Comparison of ENCODE assay signal across 12 mouse cellular contexts in the genomic region with DNA sequence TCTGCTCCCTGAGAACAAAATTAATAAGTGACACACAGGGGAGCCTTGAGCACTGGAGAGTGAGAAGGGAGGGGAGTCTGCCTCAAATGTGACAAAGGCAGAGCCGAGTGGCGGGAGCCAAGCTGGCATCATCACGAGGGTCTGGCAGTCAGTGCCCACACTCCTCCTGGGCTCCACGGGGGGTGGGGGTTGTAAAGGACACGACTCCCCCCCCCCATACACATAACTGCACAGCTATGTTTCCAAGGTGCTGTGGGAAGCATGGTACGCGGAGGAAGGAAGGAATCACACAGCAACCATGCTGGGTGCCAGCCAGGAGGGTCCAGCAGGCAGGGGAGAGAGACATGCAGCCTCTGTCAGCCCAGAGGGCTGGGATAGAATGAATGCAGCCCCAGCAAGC.
DNase-seq lines count a peak whose midpoint lies in the region; ATAC-seq lines count a peak whose summit lies in the region.
"Had no signal": no experiment of that assay in that cellular context is flagged by ENCODE, and none has a peak within 500 bp of the region (broad histone marks: within the 10 kb centered on the region; RNA-seq: fewer than 3 reads in every experiment).

No protein-coding gene starts in this region.

- H3K4me3 ChIP-seq in hindbrain, embryonic 16.5 days (ENCODE audit: low read length): no peak overlapping the region
- no peak overlapping the region for H3K4me3 ChIP-seq in neural tube, embryonic 15.5 days (replicated peaks)
- H3K4me3 ChIP-seq: heart, embryonic 13.5 days; liver, embryonic 15.5 days had no signal

- no peaks in the 10 kb centered on the region for H3K36me3 ChIP-seq in hindbrain, embryonic 16.5 days (ENCODE audit: control insufficient read depth, insufficient read depth, low read length)
- no peaks in the 10 kb centered on the region for H3K36me3 ChIP-seq in neural tube, embryonic 15.5 days
- H3K36me3 ChIP-seq: heart, embryonic 13.5 days; liver, embryonic 15.5 days had no signal

- DNase-seq in left cerebral cortex, postnatal 4 days: peak; percentile 72
- no peak for DNase-seq in left cerebral cortex, adult 9 months (ENCODE audit: low spot score in 2 of 2)
- peak; percentile 56 to 77 for DNase-seq in cerebellum, postnatal 14 days
- DNase-seq in gastrocnemius, adult 8-10 months (ENCODE audit: low spot score in 2 of 2): no peak
- no peak for DNase-seq in urinary bladder, postnatal 4 days (ENCODE audit: low spot score in 2 of 2)
- DNase-seq in heart, adult 11 months: no peak
- DNase-seq: gastrocnemius, postnatal 10 days had no signal

- H3K9ac ChIP-seq in hindbrain, embryonic 16.5 days (ENCODE audit: low read depth, low read length): 0 out of 2 replicates have a peak overlapping the region, but pooled peaks have one; percentile 17
- no peak overlapping the region for H3K9ac ChIP-seq in neural tube, embryonic 15.5 days (replicated peaks)
- H3K9ac ChIP-seq: heart, embryonic 13.5 days; liver, embryonic 15.5 days had no signal

- intact Hi-C loops in left cerebral cortex, postnatal 4 days (cut with DNase I): no loop called here

- H3K27me3 ChIP-seq in hindbrain, embryonic 16.5 days (replicated peaks; ENCODE audit: control insufficient read depth, insufficient read depth, low read length): no peaks in the 10 kb centered on the region
- H3K27me3 ChIP-seq in neural tube, embryonic 15.5 days (replicated peaks): peaks cover 8% of the 10 kb centered on the region; the same call in 1 of the 2 replicates

- H3K4me2 ChIP-seq in hindbrain, embryonic 16.5 days (ENCODE audit: low read length): no peak overlapping the region
- H3K4me2 ChIP-seq in neural tube, embryonic 15.5 days: no peak overlapping the region
- H3K4me2 ChIP-seq: heart, embryonic 13.5 days; liver, embryonic 15.5 days had no signal

- peaks cover 12% of the 10 kb centered on the region for H3K4me1 ChIP-seq in hindbrain, embryonic 16.5 days (ENCODE audit: control insufficient read depth, insufficient read depth, low read depth, low read length)
- H3K4me1 ChIP-seq in neural tube, embryonic 15.5 days: peaks cover 16% of the 10 kb centered on the region
- H3K4me1 ChIP-seq: heart, embryonic 13.5 days had no signal

- H3K27ac ChIP-seq in hindbrain, embryonic 16.5 days (ENCODE audit: low read depth, low read length): no peak overlapping the region
- H3K27ac ChIP-seq in neural tube, embryonic 15.5 days (replicated peaks): no peak overlapping the region
- H3K27ac ChIP-seq: heart, embryonic 13.5 days; liver, embryonic 15.5 days; macrophage had no signal

- no peaks in the 10 kb centered on the region for H3K9me3 ChIP-seq in hindbrain, embryonic 16.5 days (ENCODE audit: control insufficient read depth, low read length)
- no peaks in the 10 kb centered on the region for H3K9me3 ChIP-seq in neural tube, embryonic 15.5 days (replicated peaks)
- H3K9me3 ChIP-seq: heart, embryonic 13.5 days; liver, embryonic 15.5 days had no signal

- peak; percentile 84 for ATAC-seq in hindbrain, embryonic 16.5 days
- peak; percentile 77 for ATAC-seq in neural tube, embryonic 15.5 days (ENCODE audit: low FRiP score)

- 19% methylated on average over 7 of the region's 7 CpGs for WGBS in hindbrain, embryonic 16.5 days
- WGBS in neural tube, embryonic 15.5 days: 18% methylated on average over 7 of the region's 7 CpGs

Comparison
In these comparisons a context has a peak if more than half of its experiments do, and no peak if none do; other contexts are left out.
1. DNase-seq: peak in left cerebral cortex, postnatal 4 days (single experiment) and cerebellum, postnatal 14 days (2 of 2); none in left cerebral cortex, adult 9 months (0 of 2), gastrocnemius, adult 8-10 months (0 of 2), urinary bladder, postnatal 4 days (0 of 2) and heart, adult 11 months (single experiment).